Mouse (Mus musculus) limb, embryonic 10.5 days (tissue): ENCODE results near the gene Lgi4. TPM values are rescaled to one million over a fixed set of nuclear protein-coding genes. Genes with fewer than 3 reads are reported as not detected.

Source experiments
- DNase-seq: peaks from one replicate; pipeline ENCODE4 v3.0.0-alpha.2; 2017; ENCODE audit warnings: low spot score
- H3K27ac ChIP-seq: fragments of 300-500 bp; sonication (generic); 2 replicates; pipeline ENCODE4 v1.5.1; 2016; ENCODE audit warnings: mild to moderate bottlenecking
- H3K27me3 ChIP-seq: fragments of 300-500 bp; sonication (generic); 2 replicates; pipeline ENCODE4 v1.6.1; 2016; ENCODE audit warnings: low read depth, mild to moderate bottlenecking; ENCODE audit not compliant: poor library complexity, severe bottlenecking
- H3K36me3 ChIP-seq: fragments of 300-500 bp; sonication (generic); 2 replicates; pipeline ENCODE4 v1.6.1; 2016; ENCODE audit warnings: mild to moderate bottlenecking, moderate library complexity
- H3K4me1 ChIP-seq: fragments of 300-500 bp; sonication (generic); 2 replicates; pipeline ENCODE4 v1.6.1; 2016
- H3K4me3 ChIP-seq: fragments of 300-500 bp; sonication (generic); 2 replicates; pipeline ENCODE4 v1.5.1; 2016; ENCODE audit warnings: mild to moderate bottlenecking, moderate library complexity
- H3K9me3 ChIP-seq: fragments of 300-500 bp; sonication (generic); replicated peaks from 2 replicates; pipeline ENCODE4 v1.6.1; 2016; ENCODE audit warnings: mild to moderate bottlenecking
- WGBS: fragments of 180-500 bp; shearing (Covaris S2); methylation state at CpG from one replicate; pipeline ENCODE4 v1.1.7; 2016; 5-methylcytosine and 5-hydroxymethylcytosine counted together
- microRNA-seq: library from miRNA; unstranded; fragments of <30 nt; microRNA quantifications from one replicate; pipeline ENCODE4, GENCODE M21; 2017
- polyA plus RNA-seq: library from polyadenylated mRNA; unstranded; fragments of >200 nt; fragmentation: Nextera tagmentation; extraction: Ambion mirVana; gene quantifications from 2 replicates; pipeline ENCODE4 v1.2.1, GENCODE M21; 2016

Gene Lgi4
- polyA plus RNA-seq, 1 experiment from 2014 or later: 0.16 TPM

GRCm38 (mm10) chr7:31118486-31118885, 59.3 kb downstream of the Lgi4 start:
- H3K27ac ChIP-seq: no peak overlapping the region
- DNase-seq: no peak
- H3K4me1 ChIP-seq: peaks cover 28% of the 10 kb centered on the region
- H3K36me3 ChIP-seq: no peaks in the 10 kb centered on the region
- no peaks in the 10 kb centered on the region for H3K9me3 ChIP-seq
- H3K27me3 ChIP-seq: 0 out of 2 replicates have a peak, but pooled peaks cover 2% of the 10 kb centered on the region
- H3K4me3 ChIP-seq: no peak overlapping the region
- WGBS: 83% methylated on average over 7 of the region's 7 CpGs

DNA sequence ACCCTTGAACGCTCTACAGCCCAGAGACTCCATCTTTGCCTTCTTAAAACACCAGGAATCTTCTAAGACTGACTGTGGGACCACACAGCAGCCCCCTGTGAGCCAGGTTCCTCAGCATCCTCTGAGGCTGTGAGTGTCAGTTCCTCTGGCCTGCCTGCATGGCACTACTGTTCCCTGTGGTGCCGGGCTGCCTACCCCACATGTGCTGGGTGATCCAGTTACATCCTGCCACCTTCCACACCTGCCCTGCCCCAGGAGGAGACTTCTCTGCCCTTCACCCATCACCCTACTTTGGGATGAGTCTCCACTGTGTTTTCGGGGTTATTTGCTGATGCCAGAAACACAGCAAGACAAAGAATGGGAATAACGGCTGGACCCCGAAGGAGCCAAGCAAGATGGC, 60.4 kb downstream of the Lgi4 start:
- Histone ChIP-seq H3K9me3 (no peaks in the 10 kb centered on the region), H3K4me3 (no peak overlapping the region), H3K36me3 (no peaks in the 10 kb centered on the region), H3K27me3 (peaks cover 10% of the 10 kb centered on the region), H3K4me1 (peaks cover 26% of the 10 kb centered on the region), H3K27ac (no peak overlapping the region)
- WGBS: 89% methylated on average over 5 of the region's 5 CpGs
- DNase-seq: no peak

Small RNA genes lying within 50 kb of the gene (microRNA-seq; reads per million reads assigned to microRNA genes)
- gene Mir7050: not detected

Other genes with a start within 250 kb of the Lgi4 start
- gene Ffar2, start 235.6 kb upstream of the Lgi4 start, polyA plus RNA-seq: not detected in 2 replicates
- not detected in 2 replicates for gene Ffar3, start 203.2 kb upstream of the Lgi4 start, polyA plus RNA-seq
- not detected in 2 replicates for gene Ffar1, start 197.8 kb upstream of the Lgi4 start, polyA plus RNA-seq
- 0.59 TPM in 1 of 2 replicates, not detected in the other for gene Cd22, start 179.0 kb upstream of the Lgi4 start, polyA plus RNA-seq
- 0.21 TPM in 1 of 2 replicates, not detected in the other for gene Mag, start 144.5 kb upstream of the Lgi4 start, polyA plus RNA-seq
- gene Hamp2, start 134.7 kb upstream of the Lgi4 start, polyA plus RNA-seq: not detected in 2 replicates
- gene Hamp, start 115.3 kb upstream of the Lgi4 start, polyA plus RNA-seq: not detected in 2 replicates
- 28.7 and 33.5 TPM in 2 replicates for gene Usf2, start 102.5 kb upstream of the Lgi4 start, polyA plus RNA-seq
- gene Lsr, start 85.9 kb upstream of the Lgi4 start, polyA plus RNA-seq: 28.9 and 31.3 TPM in 2 replicates
- 1.0 and 1.3 TPM in 2 replicates for gene Fam187b, start 85.6 kb upstream of the Lgi4 start, polyA plus RNA-seq
- 8.0 and 8.1 TPM in 2 replicates for gene Fxyd5, start 16.9 kb upstream of the Lgi4 start, polyA plus RNA-seq
- 0.30 and 1.3 TPM in 2 replicates for gene Fxyd7, start 7.9 kb upstream of the Lgi4 start, polyA plus RNA-seq
- 6.2 and 7.7 TPM in 2 replicates for gene Fxyd1, start 2.1 kb upstream of the Lgi4 start, polyA plus RNA-seq
- gene Fxyd3, start 17.4 kb downstream of the Lgi4 start, polyA plus RNA-seq: 7.6 and 10.0 TPM in 2 replicates
- 3.1 TPM in 2 replicates for gene Hpn, start 55.9 kb downstream of the Lgi4 start, polyA plus RNA-seq
- 0.38 and 0.81 TPM in 2 replicates for gene Scn1b, start 67.7 kb downstream of the Lgi4 start, polyA plus RNA-seq
- 87.3 and 106 TPM in 2 replicates for gene Gramd1a, start 96.6 kb downstream of the Lgi4 start, polyA plus RNA-seq
- not detected in 2 replicates for gene Scgb2b2, start 231.2 kb downstream of the Lgi4 start, polyA plus RNA-seq
- gene Scgb1b2, start 232.5 kb downstream of the Lgi4 start, polyA plus RNA-seq: not detected in 2 replicates